Mouse (Mus musculus) adrenal gland, adult 8-10 months (tissue): ENCODE measurements at regions not wholly inside any gene's neighbourhood (a gene's known extent, or its start where the extent isn't known, plus 50 kb on each side); places are given as distances from the start of the nearest gene placed in this dataset.

ENCODE experiments used
- DNase-seq: peaks from one replicate; pipeline ENCODE4 v3.0.0; 2022

DNA sequence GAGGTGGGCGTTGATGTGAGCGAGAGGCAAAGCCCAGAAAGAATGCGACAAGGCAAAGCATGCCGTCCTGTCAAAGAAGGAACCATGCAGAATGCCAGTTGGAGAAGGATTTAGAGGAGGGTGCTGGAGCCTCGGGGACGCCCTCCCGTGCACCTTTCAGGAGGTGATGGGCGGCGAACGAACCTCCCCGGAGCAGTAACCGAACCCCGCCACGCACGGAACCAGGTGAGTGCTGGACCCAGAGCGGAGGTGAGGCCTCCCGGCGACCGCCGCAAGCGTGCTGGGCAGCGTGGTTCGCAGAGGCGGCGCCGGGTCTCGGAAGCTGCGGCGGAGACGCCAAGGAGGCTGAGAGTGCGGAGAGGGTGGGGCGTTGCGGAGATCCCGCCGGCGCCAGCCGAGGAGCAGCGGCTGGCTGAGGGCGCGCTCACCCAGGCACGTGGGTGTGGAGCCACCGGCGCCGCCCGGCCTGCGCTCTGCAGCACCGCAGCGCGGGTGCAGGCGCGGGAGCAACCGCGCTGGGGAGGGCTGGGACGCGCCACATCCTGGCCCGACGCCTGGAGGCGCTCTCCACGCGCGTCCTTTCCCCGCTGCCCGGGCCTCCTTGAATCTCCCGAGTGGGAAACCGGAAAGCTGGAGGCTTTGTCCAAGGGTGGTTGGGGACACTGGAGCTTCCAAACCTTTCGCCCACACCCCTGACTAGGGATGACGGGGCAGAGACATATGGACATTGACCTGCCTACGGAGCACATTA is 178.3 kb upstream of the Topaz1 start:
- DNase-seq = no peak

DNA sequence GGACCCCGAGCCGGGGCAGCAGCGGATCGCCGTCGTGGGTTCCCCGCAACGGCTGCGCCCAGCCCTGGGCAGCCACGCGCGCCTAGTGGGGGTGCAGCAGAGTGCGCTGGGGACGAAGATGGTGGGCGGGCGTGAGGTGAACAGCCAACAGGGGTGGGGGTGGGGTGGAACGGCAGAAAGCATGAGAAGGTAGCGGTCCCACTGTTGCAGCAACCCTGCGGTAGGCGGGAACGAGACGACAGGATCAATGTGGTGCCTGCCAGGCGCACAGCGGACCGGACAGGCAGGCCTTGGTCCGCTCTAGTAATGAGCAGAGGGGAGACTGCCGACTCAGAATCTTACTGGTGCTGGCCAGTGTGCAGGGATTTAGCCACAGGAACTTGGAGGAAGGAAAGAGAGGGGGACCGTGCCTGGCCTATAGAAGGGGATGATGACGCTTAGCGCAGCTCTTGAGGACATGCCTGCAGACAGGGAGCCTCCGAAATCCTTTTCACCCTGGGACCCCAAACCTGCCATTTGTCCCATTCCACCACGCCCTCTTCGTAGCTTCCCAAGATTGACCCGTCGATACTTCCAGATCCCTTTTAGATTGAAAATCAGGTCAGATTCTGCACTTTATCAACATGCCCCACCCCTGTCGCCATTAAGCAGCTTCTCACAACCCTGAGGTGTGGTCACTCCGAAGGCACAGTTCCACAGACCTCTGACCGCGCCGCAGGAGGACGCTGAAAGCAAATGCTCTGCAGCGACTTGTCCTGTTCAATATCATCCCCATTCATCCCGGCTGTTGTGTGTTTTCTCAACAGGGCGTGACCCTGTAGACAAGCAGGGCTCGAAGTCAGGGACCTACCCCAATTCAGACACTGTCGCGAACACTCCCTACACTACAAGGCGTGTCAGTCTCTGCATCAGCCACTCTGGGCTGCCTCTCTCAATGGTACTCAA is 177.4 kb upstream of the Topaz1 start:
- DNase-seq = no peak

- DNase-seq = no peak
Measured at GRCm38 (mm10) chr9:122571001-122571400, 176.1 kb upstream of the Topaz1 start.

DNA sequence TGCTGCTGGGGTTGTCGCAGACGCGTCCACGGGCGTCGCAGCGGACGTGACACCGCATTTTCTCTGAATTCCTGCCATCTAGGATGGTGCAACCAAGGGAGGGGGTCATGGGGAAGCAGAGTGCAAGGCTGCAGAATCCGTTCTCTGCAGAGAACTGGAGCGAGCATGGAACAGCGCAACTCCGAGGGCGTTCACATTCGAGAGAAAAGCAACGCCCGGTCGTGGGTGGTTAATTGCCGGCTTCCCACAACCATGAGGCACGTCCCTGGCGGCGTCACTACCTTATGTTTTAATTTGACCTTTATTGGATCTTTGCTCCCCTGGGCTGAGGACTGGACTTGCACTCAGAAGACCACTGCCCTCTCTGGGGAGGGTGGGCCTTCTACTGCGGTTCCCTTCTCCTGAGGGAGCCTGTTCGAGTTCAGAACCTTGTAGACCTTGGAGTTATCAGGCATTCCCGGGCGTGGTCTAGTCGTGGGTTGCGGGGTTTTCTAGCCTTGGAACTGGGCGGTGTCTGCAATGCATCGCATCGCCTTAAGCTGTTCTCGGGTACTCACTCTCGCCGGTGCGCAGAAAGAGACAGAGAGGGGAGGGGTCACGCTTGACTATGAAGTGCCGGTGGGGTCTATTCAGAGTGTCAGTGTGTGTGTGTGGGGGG is 175.6 kb upstream of the Topaz1 start:
- DNase-seq = no peak

- peak; percentile 28 for DNase-seq
Measured at GRCm38 (mm10) chr9:122572060-122572835, 174.9 kb upstream of the Topaz1 start.

DNA sequence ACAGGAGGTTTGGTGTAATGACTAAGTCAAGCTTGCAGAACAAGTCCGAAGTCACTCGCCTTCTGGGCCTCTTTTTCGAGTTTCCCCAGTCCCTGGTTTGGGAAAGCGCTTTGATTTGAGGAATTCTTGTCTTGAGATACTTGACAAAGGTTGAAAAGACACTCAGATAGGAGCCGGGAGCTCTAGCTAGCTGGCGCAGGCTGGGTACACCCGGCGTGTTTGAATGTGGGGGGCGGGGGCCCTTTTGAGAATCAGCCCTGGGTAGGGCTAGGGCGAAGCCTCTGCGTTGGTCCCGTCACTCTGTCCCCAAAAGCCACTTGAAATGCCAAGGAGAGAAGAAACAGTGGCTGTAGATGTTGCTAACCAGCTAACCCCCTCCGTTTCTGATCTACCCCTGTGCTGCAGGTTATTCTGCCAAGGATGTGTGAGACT is 174.3 kb upstream of the Topaz1 start:
- DNase-seq = no peak

DNA sequence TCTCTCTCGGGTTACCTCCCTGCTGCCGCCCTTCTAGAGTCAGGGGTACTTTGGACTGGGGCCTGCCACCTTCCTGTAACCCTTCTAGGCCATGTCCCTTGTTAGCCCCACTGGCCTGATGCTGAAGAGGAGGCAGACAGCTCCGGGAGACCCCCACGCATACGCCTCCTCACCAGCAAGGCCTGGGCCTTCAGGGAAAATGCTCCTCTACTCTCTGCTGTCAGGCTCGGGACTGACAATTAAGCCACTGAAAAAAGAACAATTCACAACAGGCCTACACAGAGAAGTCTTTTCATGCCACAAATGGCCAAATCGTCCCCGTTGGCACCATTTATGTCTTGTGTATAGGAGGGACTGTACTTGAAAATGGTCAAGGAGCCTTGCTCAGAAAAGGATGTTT is 161.9 kb upstream of the Topaz1 start:
- DNase-seq = no peak

- DNase-seq = no peak
Measured at GRCm38 (mm10) chr9:122586421-122586820, 160.7 kb upstream of the Topaz1 start.

DNA sequence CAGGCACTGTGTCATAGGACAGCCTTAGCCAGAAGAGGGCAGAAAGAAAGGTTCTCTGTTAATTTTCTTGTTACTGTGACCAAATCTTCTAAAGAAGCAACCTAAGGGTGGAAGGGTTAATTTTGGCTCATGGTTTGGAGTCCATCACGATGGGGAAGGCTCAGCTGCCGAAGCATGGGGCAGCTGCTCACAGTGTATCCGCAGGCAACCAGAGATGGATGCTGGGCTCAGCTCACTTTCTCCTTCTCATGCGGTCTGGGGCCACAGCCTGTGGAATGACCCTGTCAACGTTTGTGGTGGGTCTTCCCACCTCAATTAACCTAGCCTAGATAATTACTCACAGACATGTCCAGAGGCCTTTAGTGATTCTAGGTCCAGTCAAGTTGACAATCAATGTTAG is 160.2 kb upstream of the Topaz1 start:
- DNase-seq = no peak

- DNase-seq = no peak
Measured at GRCm38 (mm10) chr9:122588246-122588645, 158.9 kb upstream of the Topaz1 start.

- no peak for DNase-seq
Measured at GRCm38 (mm10) chr9:122592820-122593615, 154.1 kb upstream of the Topaz1 start.

DNA sequence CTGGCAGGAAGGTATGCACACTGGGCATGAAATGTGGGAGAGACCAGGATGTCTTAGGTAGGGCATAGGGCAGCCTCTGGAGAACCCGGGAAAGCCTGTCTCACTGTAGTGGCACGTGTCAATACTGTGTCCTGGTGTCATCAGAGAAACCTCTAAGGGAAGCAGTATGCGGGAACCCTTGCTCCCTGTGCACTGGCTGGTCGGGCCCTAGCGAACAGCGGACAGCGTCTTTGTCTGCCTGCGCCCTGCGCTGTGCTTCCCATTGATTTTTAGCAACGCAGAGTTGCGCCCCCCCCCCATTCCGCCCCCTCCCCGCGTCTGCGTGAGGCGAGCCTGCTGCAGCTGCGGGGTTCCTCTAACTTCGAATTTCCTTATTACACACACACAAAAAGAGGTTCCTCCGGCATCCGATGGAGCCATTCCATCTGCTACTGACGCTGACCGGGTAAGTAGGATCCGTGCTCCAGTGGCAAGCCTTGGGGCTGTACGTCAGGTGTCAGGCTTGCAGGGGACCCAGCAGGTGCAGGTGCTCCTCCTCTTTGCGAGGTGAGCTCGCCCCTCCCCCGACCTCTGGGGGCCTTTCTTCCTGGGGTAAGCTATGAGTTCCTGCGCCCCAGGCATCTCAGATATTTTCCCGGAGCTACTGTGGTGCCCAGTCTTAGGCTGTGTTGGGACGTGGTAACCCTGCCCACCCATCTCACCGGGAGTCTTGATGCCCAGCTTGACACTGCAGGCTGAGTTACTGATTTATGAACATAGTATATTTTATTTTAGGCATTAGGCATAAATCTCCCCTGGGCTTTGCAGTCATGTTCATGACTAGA is 151.8 kb upstream of the Topaz1 start:
- DNase-seq = no peak

DNA sequence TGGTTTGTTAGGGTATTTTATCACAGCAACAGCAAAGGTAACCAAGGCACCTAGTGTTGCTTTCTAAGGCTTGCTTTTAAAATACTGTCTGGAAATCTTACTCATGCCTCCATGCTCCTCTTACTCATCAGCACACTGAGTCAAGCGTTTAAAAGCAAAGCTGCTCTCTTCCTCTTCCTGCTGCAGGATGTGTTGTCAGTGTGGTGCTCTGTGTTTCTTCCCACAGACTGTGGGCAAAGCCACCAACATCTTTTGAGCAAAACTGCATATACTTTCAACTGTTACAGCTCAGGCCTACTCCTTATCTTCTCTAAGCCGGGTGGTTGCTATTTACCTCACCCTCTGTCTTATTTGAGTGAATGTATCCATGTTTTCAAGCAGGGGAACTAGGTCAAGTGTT is 144.0 kb upstream of the Topaz1 start:
- no peak for DNase-seq

- DNase-seq = no peak
Measured at GRCm38 (mm10) chr9:122609616-122610015, 137.5 kb upstream of the Topaz1 start.

DNA sequence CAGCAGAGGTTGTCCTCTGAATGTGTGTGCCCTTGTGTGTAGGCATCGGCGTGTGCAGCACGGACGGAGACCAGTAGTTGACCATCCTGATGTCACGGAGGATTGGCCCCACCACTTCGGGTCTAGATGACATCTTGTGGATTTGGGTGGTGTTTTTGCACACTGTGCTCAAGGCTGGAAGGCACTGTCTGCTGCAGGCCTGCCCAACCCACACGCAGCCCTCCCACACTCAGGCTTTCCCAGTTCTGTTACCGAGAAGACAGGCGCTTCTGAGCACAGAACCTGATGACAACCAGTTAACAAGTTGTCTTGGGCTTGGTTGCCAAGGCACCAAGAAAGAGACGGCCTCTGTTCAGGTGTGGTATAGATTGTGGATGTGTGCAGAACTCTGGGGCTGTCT is 136.2 kb upstream of the Topaz1 start:
- DNase-seq = no peak

DNA sequence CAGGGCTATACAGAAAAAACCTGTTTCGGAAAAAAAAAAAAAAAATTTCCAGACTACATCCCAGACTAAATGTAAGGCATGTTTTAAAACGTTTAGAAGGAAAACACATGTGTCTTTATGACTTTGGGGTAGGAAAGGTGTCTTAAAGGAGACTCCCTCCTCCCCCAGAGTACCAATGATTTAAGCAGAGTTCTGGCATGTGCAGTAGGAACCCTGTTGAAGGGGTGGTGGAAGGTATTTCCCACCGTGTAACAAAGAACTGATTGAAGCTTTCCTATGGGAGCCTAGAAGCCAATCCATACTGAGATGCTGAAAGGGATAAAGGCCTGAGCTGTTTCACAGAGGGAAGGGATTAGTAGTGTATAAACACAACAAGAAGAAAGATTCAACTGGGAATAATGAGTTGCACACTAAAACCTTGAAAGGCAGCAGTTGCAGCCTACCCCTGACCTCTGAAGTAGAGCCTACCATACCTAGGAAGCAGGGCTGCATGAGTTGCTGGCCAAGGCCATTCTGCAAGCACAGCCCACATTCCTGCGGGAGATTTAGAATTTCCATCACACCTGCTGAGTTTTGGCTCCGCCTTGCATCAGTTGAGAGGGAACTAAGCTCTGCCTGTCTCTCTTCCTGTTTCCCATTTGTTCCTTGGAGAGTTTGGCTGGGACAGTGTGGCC is 132.4 kb upstream of the Topaz1 start:
- DNase-seq = no peak

- DNase-seq = peak; percentile 3
Measured at GRCm38 (mm10) chr9:122615351-122615750, 131.8 kb upstream of the Topaz1 start.

- no peak for DNase-seq
Measured at GRCm38 (mm10) chr9:122617793-122618192, 129.4 kb upstream of the Topaz1 start.

DNA sequence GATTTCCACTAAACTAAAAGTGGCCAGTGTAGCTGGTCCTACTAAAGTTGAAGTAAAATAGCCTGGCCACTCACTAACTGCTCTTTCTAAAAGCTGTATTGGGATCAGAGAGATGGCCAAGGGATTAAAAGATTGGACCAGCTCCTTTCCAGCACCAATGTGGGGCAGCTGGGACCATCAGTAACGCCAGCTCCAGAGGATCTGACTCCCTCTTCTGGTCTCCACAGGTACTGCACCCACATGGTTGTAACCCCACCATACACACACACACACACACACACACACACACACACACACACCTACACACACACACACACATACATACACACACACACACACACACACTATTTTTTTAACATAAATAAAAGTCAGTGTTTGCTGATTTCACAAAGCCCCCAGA is 122.1 kb upstream of the Topaz1 start:
- no peak for DNase-seq

DNA sequence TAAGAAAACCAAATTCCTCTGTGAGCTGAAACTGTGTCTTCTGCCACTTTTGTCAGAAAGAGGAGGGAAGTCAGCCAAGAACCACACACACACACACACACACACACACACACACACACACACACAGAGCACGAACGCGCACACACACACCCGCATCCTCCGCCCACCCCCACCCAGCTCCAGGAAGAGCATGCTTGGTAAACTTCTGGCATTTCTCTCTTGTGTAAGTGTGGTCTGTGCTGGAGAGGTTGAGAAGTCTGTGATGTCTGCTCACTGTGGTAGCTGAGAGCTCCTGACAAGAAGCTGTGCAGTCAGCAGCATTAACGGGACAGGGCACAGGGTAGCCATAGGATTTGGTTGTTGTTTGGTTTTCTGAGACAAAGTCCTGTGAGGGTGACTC is 120.8 kb upstream of the Topaz1 start:
- DNase-seq = no peak
